Mouse (Mus musculus): ENCODE results near the gene Ndufab1. TPM values are rescaled to one million over a fixed set of nuclear protein-coding genes. Genes with fewer than 3 reads are reported as not detected.

Gene Ndufab1
- total and polyA plus RNA-seq, 2 experiments: 72.3 to 379 TPM

GRCm38 (mm10) chr7:122045181-122045634 lies 56.5 kb downstream of the Ndufab1 start:
- Histone ChIP-seq H3K79me2 (ENCODE audit: control insufficient read depth, insufficient read depth, low read length) (no peaks in the 10 kb centered on the region), H3K27me3 (ENCODE audit: control insufficient read depth, insufficient read depth, low read length) (no peaks in the 10 kb centered on the region), H3K27ac (replicated peaks; ENCODE audit: insufficient read depth, low read depth, low read length) (no peak overlapping the region), H3K36me3 (ENCODE audit: control insufficient read depth, insufficient read depth, low read length) (peaks cover 33% of the 10 kb centered on the region), H3K4me1 (ENCODE audit: control insufficient read depth, insufficient read depth, low read length) (no peaks in the 10 kb centered on the region), H3K4me3 (ENCODE audit: insufficient read depth, low read depth, low read length) (no peak overlapping the region), H3K9ac (ENCODE audit: low read depth, low read length) (no peak overlapping the region)
- peak; percentile 24 for DNase-seq (ENCODE audit: extremely low read depth, low read depth, low spot score)
- 85% methylated on average over 4 of the region's 4 CpGs for WGBS
- TF ChIP-seq POLR2A (IDR thresholded peaks at IDR 0.05; ENCODE audit: extremely low read depth, insufficient read depth, low read length): no peak
- TF ChIP-seq CTCF (IDR thresholded peaks at IDR 0.05; ENCODE audit: low read depth, low read length): no peak

GRCm38 (mm10) chr7:122044106-122044505 lies 57.6 kb downstream of the Ndufab1 start:
- no peak overlapping the region for H3K9ac ChIP-seq (ENCODE audit: low read depth, low read length)
- H3K79me2 ChIP-seq (ENCODE audit: control insufficient read depth, insufficient read depth, low read length): no peaks in the 10 kb centered on the region
- H3K36me3 ChIP-seq (ENCODE audit: control insufficient read depth, insufficient read depth, low read length): peaks cover 40% of the 10 kb centered on the region
- no peak overlapping the region for H3K4me3 ChIP-seq (ENCODE audit: insufficient read depth, low read depth, low read length)
- DNase-seq (ENCODE audit: extremely low read depth, low read depth, low spot score): peak; percentile 93
- TF ChIP-seq CTCF (IDR thresholded peaks at IDR 0.05; ENCODE audit: low read depth, low read length): no peak
- no peak for TF ChIP-seq POLR2A (IDR thresholded peaks at IDR 0.05; ENCODE audit: extremely low read depth, insufficient read depth, low read length)
- H3K4me1 ChIP-seq (ENCODE audit: control insufficient read depth, insufficient read depth, low read length): no peaks in the 10 kb centered on the region
- no peaks in the 10 kb centered on the region for H3K27me3 ChIP-seq (ENCODE audit: control insufficient read depth, insufficient read depth, low read length)
- no peak overlapping the region for H3K27ac ChIP-seq (replicated peaks; ENCODE audit: insufficient read depth, low read depth, low read length)
- WGBS: 72% methylated on average over 8 of the region's 8 CpGs

Other genes with a start within 250 kb of the Ndufab1 start
- gene Scnn1b, start 236.8 kb downstream of the Ndufab1 start, total RNA-seq (2014; rRNA removed): not detected in 2 replicates
- gene Scnn1b, start 236.8 kb downstream of the Ndufab1 start, polyA plus RNA-seq (2012; rRNA removed): 0.05 TPM in 1 of 2 replicates, not detected in the other
- gene Cog7, start 120.2 kb downstream of the Ndufab1 start, total RNA-seq (2014; rRNA removed): 15.4 and 17.8 TPM in 2 replicates
- 15.6 and 17.6 TPM in 2 replicates for gene Cog7, start 120.2 kb downstream of the Ndufab1 start, polyA plus RNA-seq (2012; rRNA removed)
- 6.8 and 7.7 TPM in 2 replicates for gene Gga2, start 80.7 kb downstream of the Ndufab1 start, total RNA-seq (2014; rRNA removed)
- 13.5 and 15.5 TPM in 2 replicates for gene Gga2, start 80.7 kb downstream of the Ndufab1 start, polyA plus RNA-seq (2012; rRNA removed)
- gene Ubfd1, start 34.7 kb downstream of the Ndufab1 start, total RNA-seq (2014; rRNA removed): 15.2 and 21.0 TPM in 2 replicates
- gene Ubfd1, start 34.7 kb downstream of the Ndufab1 start, polyA plus RNA-seq (2012; rRNA removed): 14.4 and 15.8 TPM in 2 replicates
- 9.8 and 13.0 TPM in 2 replicates for gene Ears2, start 34.6 kb downstream of the Ndufab1 start, total RNA-seq (2014; rRNA removed)
- 13.3 and 15.2 TPM in 2 replicates for gene Ears2, start 34.6 kb downstream of the Ndufab1 start, polyA plus RNA-seq (2012; rRNA removed)
- 0.83 and 1.4 TPM in 2 replicates for gene Palb2, start 31.1 kb upstream of the Ndufab1 start, total RNA-seq (2014; rRNA removed)
- gene Palb2, start 31.1 kb upstream of the Ndufab1 start, polyA plus RNA-seq (2012; rRNA removed): 0.23 and 0.51 TPM in 2 replicates
- gene Dctn5, start 31.2 kb upstream of the Ndufab1 start, total RNA-seq (2014; rRNA removed): 13.9 and 14.6 TPM in 2 replicates
- 30.0 and 32.7 TPM in 2 replicates for gene Dctn5, start 31.2 kb upstream of the Ndufab1 start, polyA plus RNA-seq (2012; rRNA removed)
- gene Plk1, start 57.6 kb upstream of the Ndufab1 start, total RNA-seq (2014; rRNA removed): 0.40 and 0.74 TPM in 2 replicates
- gene Plk1, start 57.6 kb upstream of the Ndufab1 start, polyA plus RNA-seq (2012; rRNA removed): 0.24 and 0.42 TPM in 2 replicates
- not detected in 2 replicates for gene Ern2, start 84.3 kb upstream of the Ndufab1 start, total RNA-seq (2014; rRNA removed)
- gene Ern2, start 84.3 kb upstream of the Ndufab1 start, polyA plus RNA-seq (2012; rRNA removed): 0.04 and 0.10 TPM in 2 replicates
- gene Chp2, start 117.6 kb upstream of the Ndufab1 start, total RNA-seq (2014; rRNA removed): 4.5 and 5.3 TPM in 2 replicates
- gene Chp2, start 117.6 kb upstream of the Ndufab1 start, polyA plus RNA-seq (2012; rRNA removed): 2.5 and 2.8 TPM in 2 replicates
- 3.7 and 5.6 TPM in 2 replicates for gene Prkcb, start 186.9 kb upstream of the Ndufab1 start, total RNA-seq (2014; rRNA removed)
- 1.5 and 2.5 TPM in 2 replicates for gene Prkcb, start 186.9 kb upstream of the Ndufab1 start, polyA plus RNA-seq (2012; rRNA removed)

All from liver, adult 2 months (tissue).